ENCODE assay signal across 9 mouse cellular contexts in the genomic region with DNA sequence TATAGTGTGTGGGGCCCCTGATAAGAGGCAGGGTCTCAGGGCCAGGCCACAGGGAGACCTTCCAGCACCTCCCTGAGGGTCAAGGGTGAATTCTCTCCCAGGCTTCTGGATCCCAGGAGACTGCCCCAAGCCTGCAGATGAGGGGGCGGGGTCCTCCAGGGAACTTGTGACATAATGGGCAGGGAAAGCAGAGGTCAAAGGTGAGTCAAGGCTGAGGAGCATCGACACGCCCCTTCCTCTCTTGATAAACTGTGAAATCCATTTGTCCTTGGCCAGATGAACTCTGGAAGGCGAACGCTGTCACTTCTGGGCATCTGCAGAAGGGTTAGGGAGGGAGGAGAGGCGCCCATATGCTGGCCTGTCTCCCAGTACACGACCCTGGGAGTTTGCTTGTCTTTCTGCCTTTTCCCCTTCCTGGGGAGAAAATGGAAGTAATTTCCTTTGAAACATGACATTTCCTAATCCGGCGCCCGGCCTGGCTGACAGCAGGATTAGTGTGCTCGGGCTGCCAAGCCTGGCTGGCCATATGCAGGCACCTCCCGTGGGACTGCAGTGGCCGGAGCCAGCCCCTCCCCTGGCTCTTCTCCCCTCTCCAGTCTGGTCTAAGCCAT.
A peak's percentile ranks its signal among the peaks of the same experiment; 100 is the strongest.
DNase-seq lines count a peak whose midpoint lies in the region; ATAC-seq and TF ChIP-seq lines count a peak whose summit lies in the region.
"Had no signal": no experiment of that assay in that cellular context is flagged by ENCODE, and none has a peak within 500 bp of the region (broad histone marks: within the 10 kb centered on the region; RNA-seq: fewer than 3 reads in every experiment).

No protein-coding gene starts in this region.

- H3K4me3 ChIP-seq in cerebellum, adult 2 months (replicated peaks; ENCODE audit: insufficient read depth, low read depth, low read length) = no peak overlapping the region
- no peak overlapping the region for H3K4me3 ChIP-seq in heart, embryonic 14.5 days (ENCODE audit: control insufficient read depth in 1 of 2, insufficient read depth in 1 of 2, low read depth in 1 of 2, low read length in 2 of 2)
- no peak overlapping the region for H3K4me3 ChIP-seq in kidney, postnatal 0 days (replicated peaks; ENCODE audit: low read depth, low read length)

- 0 out of 2 replicates have a peak overlapping the region, but pooled peaks have one; percentile 9 for H3K27ac ChIP-seq in cerebellum, adult 2 months (ENCODE audit: insufficient read depth, low read length)
- 0 out of 4 replicates have a peak overlapping the region, but pooled peaks of 1 of the 2 experiments have one; percentile 3 for H3K27ac ChIP-seq in heart, embryonic 14.5 days (replicated peaks in 1 of 2; ENCODE audit: control insufficient read depth in 1 of 2, insufficient read depth in 1 of 2, low read depth in 2 of 2, low read length in 2 of 2)
- no peak overlapping the region for H3K27ac ChIP-seq in kidney, postnatal 0 days
- H3K27ac ChIP-seq: macrophage had no signal

- WGBS in cerebellum, adult 2 months = 10% methylated on average over 13 of the region's 13 CpGs
- 8% methylated on average over 13 of the region's 13 CpGs for WGBS in heart, embryonic 14.5 days
- 14% methylated on average over 13 of the region's 13 CpGs for WGBS in kidney, postnatal 0 days

- no peak overlapping the region for H3K9ac ChIP-seq in heart, embryonic 14.5 days (ENCODE audit: low read length)
- H3K9ac ChIP-seq in kidney, postnatal 0 days (ENCODE audit: low read depth, low read length) = no peak overlapping the region

- no peaks in the 10 kb centered on the region for H3K36me3 ChIP-seq in heart, embryonic 14.5 days (ENCODE audit: control insufficient read depth, insufficient read depth, low read length)
- H3K36me3 ChIP-seq in kidney, postnatal 0 days (ENCODE audit: insufficient read depth, low read length) = no peaks in the 10 kb centered on the region

- H3K4me2 ChIP-seq in heart, embryonic 14.5 days (ENCODE audit: low read length) = peak overlapping the region; percentile 18
- no peak overlapping the region for H3K4me2 ChIP-seq in kidney, postnatal 0 days (ENCODE audit: low read length)

- H3K4me1 ChIP-seq in cerebellum, adult 2 months (ENCODE audit: control insufficient read depth, insufficient read depth, low read length) = peaks cover 14% of the 10 kb centered on the region
- peaks cover 4 to 6% of the 10 kb centered on the region in 2 experiments; a peak in 2 of 4 replicates for H3K4me1 ChIP-seq in heart, embryonic 14.5 days (ENCODE audit: control insufficient read depth in 2 of 2, insufficient read depth in 2 of 2, low read length in 2 of 2)
- 0 out of 2 replicates have a peak, but pooled peaks cover 6% of the 10 kb centered on the region for H3K4me1 ChIP-seq in kidney, postnatal 0 days (replicated peaks; ENCODE audit: insufficient read depth, low read length)

- DNase-seq in adrenal gland, adult (ENCODE audit: inconsistent age in 2 of 2, low spot score in 1 of 2) = peak; percentile 71 to 91
- DNase-seq in cerebellum, adult 2 months = peak; percentile 74 to 86
- DNase-seq in kidney, postnatal 0 days (ENCODE audit: low spot score) = peak; percentile 49
- peak; percentile 87 for DNase-seq in mesoderm, embryonic 11.5 days (ENCODE audit: low read depth, low spot score)
- no peak for DNase-seq in thymus, postnatal 36 days

- TF ChIP-seq CTCF in cerebellum, adult 2 months (IDR thresholded peaks at IDR 0.05; ENCODE audit: borderline replicate concordance, insufficient read depth, low read depth, low read length) = no peak
- TF ChIP-seq CTCF in kidney, postnatal 0 days (IDR thresholded peaks at IDR 0.05; ENCODE audit: low read depth) = no peak

- H3K27me3 ChIP-seq in cerebellum, adult 2 months (ENCODE audit: control insufficient read depth, insufficient read depth, low read length) = no peaks in the 10 kb centered on the region
- H3K27me3 ChIP-seq in heart, embryonic 14.5 days (ENCODE audit: control insufficient read depth, insufficient read depth, low read length) = 0 out of 2 replicates have a peak, but pooled peaks cover 4% of the 10 kb centered on the region
- H3K27me3 ChIP-seq in kidney, postnatal 0 days (ENCODE audit: insufficient read depth, low read length) = no peaks in the 10 kb centered on the region

- peak; percentile 39; the same call in 1 of the 2 replicates for ATAC-seq in heart, embryonic 14.5 days (ENCODE audit: insufficient number of reproducible peaks, insufficient read depth, low FRiP score, low read depth)
- ATAC-seq in kidney, postnatal 0 days (replicated peaks; ENCODE audit: low FRiP score, low read depth) = no peak
- ATAC-seq in activated CD4-positive, CD25-positive, alpha-beta regulatory T cell, adult 4 months = no peak
- no peak for ATAC-seq in erythroblast, adult 5-6 weeks (replicated peaks; ENCODE audit: low FRiP score, poor library complexity, severe bottlenecking)

- no peaks in the 10 kb centered on the region for H3K9me3 ChIP-seq in heart, embryonic 14.5 days (ENCODE audit: control insufficient read depth, low read length)
- H3K9me3 ChIP-seq in kidney, postnatal 0 days (replicated peaks; ENCODE audit: low read length) = no peaks in the 10 kb centered on the region

- TF ChIP-seq POLR2A in cerebellum, adult 2 months (IDR thresholded peaks at IDR 0.05; ENCODE audit: borderline replicate concordance, insufficient read depth, low read length) = no peak

Comparison
In these comparisons a context has a peak if more than half of its experiments do, and no peak if none do; other contexts are left out.
1. DNase-seq: peak in adrenal gland, adult (2 of 2), cerebellum, adult 2 months (2 of 2), kidney, postnatal 0 days (single experiment) and mesoderm, embryonic 11.5 days (single experiment); none in thymus, postnatal 36 days (0 of 2).